Mouse (Mus musculus) central nervous system, embryonic 18 days (tissue): ENCODE measurements around the gene Riok1. TPM values are rescaled to one million over a fixed set of nuclear protein-coding genes. Genes with fewer than 3 reads are reported as not detected.

Experiments
- polyA plus RNA-seq: library from polyadenylated mRNA; depleted of rRNA; stranded (reverse); fragments of >200 nt; gene quantifications from 2 replicates; pipeline ENCODE4 v1.2.3, GENCODE M21; 2012; rRNA removed

The Riok1 gene
- polyA plus RNA-seq: 53.8 and 55.7 TPM in 2 replicates

DNA sequence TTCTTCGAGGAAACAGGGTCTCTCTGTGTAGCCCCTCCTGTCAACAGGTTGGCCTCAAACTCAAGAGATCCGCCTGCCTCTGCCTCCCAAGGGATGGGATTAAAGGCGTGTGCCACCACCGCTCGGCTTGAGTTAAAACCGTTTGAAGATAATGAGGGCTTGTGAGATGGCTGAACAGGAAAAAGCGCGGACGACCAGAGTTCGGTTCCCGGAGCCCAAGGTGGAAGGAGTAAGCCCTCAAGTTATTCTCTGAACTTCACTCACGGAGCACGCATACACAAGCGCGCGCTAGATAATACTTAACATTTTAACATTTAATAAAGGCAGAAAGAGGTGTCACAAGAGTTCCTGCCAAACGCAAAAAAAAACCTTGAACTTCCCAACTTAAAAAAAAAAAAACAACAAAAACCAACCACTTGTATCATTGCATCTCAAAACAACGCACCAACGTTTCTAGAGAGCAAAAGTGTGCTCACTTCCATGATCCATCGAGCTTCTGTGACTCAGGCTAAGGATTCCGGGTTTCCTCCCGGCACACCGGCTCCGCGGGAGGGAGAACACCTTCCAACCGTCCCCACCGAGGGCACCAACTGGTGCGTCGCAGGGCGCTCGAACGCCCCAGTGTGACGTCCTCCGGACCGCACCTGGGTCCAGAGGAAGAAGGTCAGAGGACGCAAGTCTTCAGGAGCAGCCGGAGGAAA, at the start of gene Riok1:
Riok1 (plus strand) TSS at position 653 of the 701 bp plus-strand sequence.

DNA sequence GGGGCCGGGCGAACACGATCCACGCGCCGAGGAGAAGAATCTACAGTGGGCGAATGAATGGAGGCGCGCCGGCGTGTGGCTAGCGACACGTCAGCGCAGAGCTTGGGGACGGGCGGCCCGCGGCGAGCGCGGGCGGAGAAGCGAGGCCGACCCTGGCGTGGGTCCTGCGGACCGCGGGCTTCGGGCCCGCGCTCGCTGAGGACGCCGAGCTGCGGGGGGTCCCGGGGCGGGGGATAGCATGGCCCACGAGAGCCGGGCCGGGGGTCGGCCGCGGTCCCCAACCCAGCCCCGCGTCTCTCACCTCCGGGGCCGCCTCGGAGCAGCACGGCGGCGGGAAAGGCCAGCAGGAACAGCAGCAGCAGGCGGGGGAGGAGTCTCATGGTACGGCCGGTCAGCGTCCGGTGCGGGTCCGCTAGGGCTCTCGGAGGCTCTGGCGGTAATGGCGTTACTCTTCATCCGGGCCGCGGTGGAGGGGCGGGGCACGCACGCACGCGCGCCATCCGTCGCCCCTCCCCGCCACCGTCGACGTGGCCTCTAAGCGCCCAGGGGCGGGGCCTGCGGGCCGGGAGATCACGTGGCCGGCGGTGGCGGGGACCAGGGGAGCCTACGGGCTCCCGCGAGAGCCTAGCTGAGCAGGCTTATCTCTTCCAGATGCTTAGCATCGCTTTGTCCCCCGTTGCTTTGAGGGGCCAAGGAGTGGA, 42.9 kb upstream of the Riok1 start, which contains the start of gene Ssr1:
Ssr1 (minus strand) TSS at position 514 of the 701 bp plus-strand sequence.

GRCm38 (mm10) chr13:38037044-38037687, 371 bp downstream of the Riok1 start, which contains the start of gene Cage1:
Gene Cage1, minus strand, starts transcription at chr13:38037069.

Other genes with a start within 250 kb of the Riok1 start
- 21.9 and 22.3 TPM in 2 replicates for gene Ssr1, start 42.8 kb upstream of the Riok1 start, polyA plus RNA-seq
- gene Cage1, start 74 bp downstream of the Riok1 start, polyA plus RNA-seq: 1.3 and 1.4 TPM in 2 replicates
- gene Dsp, start 114.3 kb downstream of the Riok1 start, polyA plus RNA-seq: 0.35 and 1.1 TPM in 2 replicates
- 34.6 and 39.7 TPM in 2 replicates for gene Snrnp48, start 167.9 kb downstream of the Riok1 start, polyA plus RNA-seq